ENCODE assay signal across 8 mouse cellular contexts in the genomic region with DNA sequence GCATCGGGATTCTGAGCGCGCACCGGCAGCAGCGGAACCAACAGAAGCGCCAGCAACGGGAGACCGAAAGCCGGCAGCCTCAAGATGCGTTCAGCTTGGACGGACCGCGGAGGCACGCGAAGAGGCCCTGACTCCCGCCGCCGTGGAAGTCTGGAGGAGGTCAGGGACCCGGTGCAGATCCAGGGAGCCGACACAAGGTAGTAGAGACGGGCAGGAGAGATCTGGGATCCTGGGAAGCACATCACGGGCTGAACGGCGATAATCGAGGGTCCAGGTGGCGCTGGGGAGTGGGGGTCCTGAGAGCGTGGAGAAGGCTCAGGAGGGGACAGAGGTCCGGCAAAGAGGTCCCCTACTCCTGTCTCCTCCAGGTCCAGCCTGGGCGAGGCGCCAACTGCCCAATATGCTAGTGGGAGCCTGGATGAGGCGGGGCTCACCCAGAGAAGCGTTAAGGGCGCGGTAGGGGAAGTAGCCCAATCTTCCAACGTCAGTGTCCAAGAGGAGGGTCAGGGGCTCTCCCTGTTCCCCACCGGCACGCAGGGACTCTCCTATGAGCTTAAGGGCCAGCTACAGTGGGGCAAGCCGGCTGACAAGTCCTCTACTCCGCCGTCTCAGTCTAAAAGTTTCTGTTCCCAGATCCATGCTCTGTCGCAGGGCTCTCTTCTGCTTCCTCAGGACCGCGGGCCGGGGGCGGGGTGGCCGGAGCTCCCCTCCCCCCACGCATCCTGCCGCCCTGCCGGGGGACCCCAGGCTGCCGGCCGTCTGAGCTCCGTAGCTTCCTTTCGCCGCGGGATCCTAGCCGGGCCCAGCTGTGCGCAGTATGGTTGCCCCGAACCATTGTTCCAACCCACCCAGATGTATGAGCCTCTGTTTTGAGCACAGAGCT. TPM values are rescaled to one million over a fixed set of nuclear protein-coding genes. Genes with fewer than 3 reads are reported as not detected.
DNase-seq lines count a peak whose midpoint lies in the region; ATAC-seq lines count a peak whose summit lies in the region.

A gene (minus strand): TSS at position 665 of the 883 bp plus-strand sequence.

- H3K4me2 ChIP-seq in kidney, embryonic 16.5 days (replicated peaks; ENCODE audit: low read depth, low read length) = peak within 1 kb of the TSS; percentile 63
- H3K4me2 ChIP-seq in midbrain, embryonic 12.5 days (replicated peaks) = peak within 1 kb of the TSS; percentile 70

- H3K27me3 ChIP-seq in kidney, embryonic 16.5 days (ENCODE audit: insufficient read depth, low read length) = peaks cover 11% of the 10 kb centered on the region; the same call in 1 of the 2 replicates
- peaks cover 43% of the 10 kb centered on the region for H3K27me3 ChIP-seq in embryonic facial prominence, embryonic 10.5 days (replicated peaks; ENCODE audit: low read depth, poor library complexity, severe bottlenecking)
- peaks cover 34% of the 10 kb centered on the region for H3K27me3 ChIP-seq in midbrain, embryonic 12.5 days

- H3K4me1 ChIP-seq in kidney, embryonic 16.5 days (ENCODE audit: insufficient read depth, low read length) = peaks cover 9% of the 10 kb centered on the region
- peaks cover 11% of the 10 kb centered on the region for H3K4me1 ChIP-seq in embryonic facial prominence, embryonic 10.5 days
- peaks cover 11% of the 10 kb centered on the region for H3K4me1 ChIP-seq in midbrain, embryonic 12.5 days

- ATAC-seq in kidney, embryonic 16.5 days (ENCODE audit: low FRiP score, low TSS enrichment) = peak; percentile 73
- peak; percentile 57; the same call in 1 of the 2 replicates for ATAC-seq in midbrain, embryonic 12.5 days (ENCODE audit: low FRiP score, low read depth)
- no peak for ATAC-seq in inflammation-experienced regulatory T-cells, adult 6 months

- DNase-seq in kidney, adult 18-20 months = no peak
- peak; percentile 62 for DNase-seq in embryonic facial prominence, embryonic 10.5 days (ENCODE audit: low spot score)
- DNase-seq in induced T-regulatory cell, adult 2 months (ENCODE audit: low read depth) = peak; percentile 22
- no peak for DNase-seq in layer of hippocampus, postnatal 10 days (ENCODE audit: low spot score in 2 of 2)
- no peak for DNase-seq in cerebellum, adult 9-10 months

- no peaks in the 10 kb centered on the region for H3K9me3 ChIP-seq in kidney, embryonic 16.5 days (ENCODE audit: low read length)
- no peaks in the 10 kb centered on the region for H3K9me3 ChIP-seq in embryonic facial prominence, embryonic 10.5 days
- H3K9me3 ChIP-seq in midbrain, embryonic 12.5 days = no peaks in the 10 kb centered on the region

- under 1% methylated on average over 57 of the region's 58 CpGs for WGBS in kidney, embryonic 16.5 days
- WGBS in embryonic facial prominence, embryonic 10.5 days = under 1% methylated on average over 58 of the region's 58 CpGs
- under 1% methylated on average over 57 of the region's 58 CpGs for WGBS in midbrain, embryonic 12.5 days

- H3K4me3 ChIP-seq in kidney, embryonic 16.5 days (ENCODE audit: low read length) = peak within 1 kb of the TSS; percentile 45
- peak within 1 kb of the TSS; percentile 62 for H3K4me3 ChIP-seq in embryonic facial prominence, embryonic 10.5 days
- H3K4me3 ChIP-seq in midbrain, embryonic 12.5 days = peak within 1 kb of the TSS; percentile 44

- H3K27ac ChIP-seq in kidney, embryonic 16.5 days (ENCODE audit: low read length) = no peak within 1 kb of the TSS
- H3K27ac ChIP-seq in embryonic facial prominence, embryonic 10.5 days (replicated peaks) = peak within 1 kb of the TSS; percentile 72
- H3K27ac ChIP-seq in midbrain, embryonic 12.5 days (replicated peaks) = no peak within 1 kb of the TSS

- H3K36me3 ChIP-seq in kidney, embryonic 16.5 days (ENCODE audit: insufficient read depth, low read length) = no peaks in the 10 kb centered on the region
- H3K36me3 ChIP-seq in embryonic facial prominence, embryonic 10.5 days (replicated peaks) = no peaks in the 10 kb centered on the region
- no peaks in the 10 kb centered on the region for H3K36me3 ChIP-seq in midbrain, embryonic 12.5 days

- H3K9ac ChIP-seq in kidney, embryonic 16.5 days (replicated peaks; ENCODE audit: low read length) = peak within 1 kb of the TSS; percentile 64
- peak within 1 kb of the TSS; percentile 29 for H3K9ac ChIP-seq in midbrain, embryonic 12.5 days (replicated peaks)

RNA-seq across cellular contexts. Expression of the gene that starts here (rescaled TPM):
- 1.1 and 1.2 TPM in 2 replicates for polyA plus RNA-seq in kidney, embryonic 16.5 days (2015; fragmentation: Nextera tagmentation; extraction: Ambion mirVana)
- polyA plus RNA-seq in embryonic facial prominence, embryonic 10.5 days (2016; fragmentation: Nextera tagmentation; extraction: Ambion mirVana) = 0.68 and 0.69 TPM in 2 replicates
- polyA plus RNA-seq in midbrain, embryonic 12.5 days (2016; fragmentation: Nextera tagmentation; extraction: Ambion mirVana) = 1.5 and 1.7 TPM in 2 replicates
- total RNA-seq in layer of hippocampus, postnatal 10 days (2021) = 1 to 10 TPM; 1.2 to 1.6 TPM
- polyA plus RNA-seq in inflammation-experienced regulatory T-cells, adult 6 months (2017; shearing (Covaris generic)) = 1 to 10 TPM in 2 of 3 experiments, under 1 TPM in 1; 0.80 to 6.6 (median 2.8) TPM

Comparison
In these comparisons a context has a peak if more than half of its experiments do, and no peak if none do; other contexts are left out.
1. Peak in DNase-seq, H3K4me3 ChIP-seq and H3K27ac ChIP-seq in embryonic facial prominence, embryonic 10.5 days; RNA of the gene not detected or under 1 TPM.